Mouse (Mus musculus) lung, postnatal 4 days (tissue): ENCODE measurements around the gene Msh2.

Source experiments
- DNase-seq, 2 experiments: peaks; one replicate each; pipeline ENCODE4 v3.0.0; 2021

Gene Msh2

GRCm38 (mm10) chr17:87700101-87700500, 28.0 kb downstream of the Msh2 start:
- DNase-seq, result no peak

GRCm38 (mm10) chr17:87724727-87725126, 52.6 kb downstream of the Msh2 start:
- no peak for DNase-seq

GRCm38 (mm10) chr17:87726489-87727356, 54.6 kb downstream of the Msh2 start:
- no peak for DNase-seq

GRCm38 (mm10) chr17:87731962-87732361, 59.8 kb downstream of the Msh2 start:
- DNase-seq, result no peak

- DNase-seq, result no peak
Measured at GRCm38 (mm10) chr17:87734471-87734870, 62.3 kb downstream of the Msh2 start.

- DNase-seq, result no peak
Measured at GRCm38 (mm10) chr17:87737144-87737543, 65.0 kb downstream of the Msh2 start.

GRCm38 (mm10) chr17:87739835-87740234, 67.7 kb downstream of the Msh2 start:
- DNase-seq, result no peak

GRCm38 (mm10) chr17:87744985-87745925, 73.1 kb downstream of the Msh2 start:
- no peak for DNase-seq

- DNase-seq, result peak; percentile 40 to 49
Measured at GRCm38 (mm10) chr17:87745926-87746888, 74.1 kb downstream of the Msh2 start.

GRCm38 (mm10) chr17:87760315-87760714, 88.2 kb downstream of the Msh2 start:
- no peak for DNase-seq

- no peak for DNase-seq
Measured at GRCm38 (mm10) chr17:87763146-87763545, 91.0 kb downstream of the Msh2 start.

GRCm38 (mm10) chr17:87765031-87765430, 92.9 kb downstream of the Msh2 start:
- DNase-seq, result no peak

- no peak for DNase-seq
Measured at GRCm38 (mm10) chr17:87766888-87767287, 94.8 kb downstream of the Msh2 start.

- no peak for DNase-seq
Measured at GRCm38 (mm10) chr17:87770766-87771165, 98.6 kb downstream of the Msh2 start.

- DNase-seq, result no peak
Measured at GRCm38 (mm10) chr17:87773175-87773574, 101.0 kb downstream of the Msh2 start.
